Comparison of ENCODE assay signal across 23 mouse cellular contexts in the genomic region with DNA sequence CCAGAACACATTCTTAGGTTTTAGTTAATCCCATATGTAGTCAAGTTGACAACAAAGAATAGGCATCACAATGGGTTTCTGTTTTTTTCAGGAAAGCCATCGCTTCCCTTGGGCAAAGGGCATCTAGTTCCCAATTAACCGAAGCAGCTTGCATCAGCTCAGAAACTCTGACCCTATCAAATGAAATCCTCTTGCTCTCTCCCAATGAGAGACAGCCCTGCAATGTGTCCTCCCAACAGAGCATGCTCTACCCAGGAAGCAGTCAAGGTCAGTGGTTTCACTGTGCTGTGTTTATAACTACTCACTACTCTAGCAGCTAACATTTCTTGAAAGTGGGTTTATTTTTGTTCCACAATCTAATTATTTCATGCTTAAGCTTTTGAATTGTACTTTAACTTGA. TPM values are rescaled to one million over a fixed set of nuclear protein-coding genes. Genes with fewer than 3 reads are reported as not detected.
DNase-seq lines count a peak whose midpoint lies in the region; ATAC-seq and TF ChIP-seq lines count a peak whose summit lies in the region.
"Had no signal": no experiment of that assay in that cellular context is flagged by ENCODE, and none has a peak within 500 bp of the region (broad histone marks: within the 10 kb centered on the region; RNA-seq: fewer than 3 reads in every experiment).

No protein-coding gene starts in this region.

- no peak overlapping the region for H3K4me2 ChIP-seq in kidney, embryonic 14.5 days (replicated peaks; ENCODE audit: low read depth, low read length)
- H3K4me2 ChIP-seq in liver, embryonic 12.5 days, result no peak overlapping the region
- H3K4me2 ChIP-seq in liver, postnatal 0 days (ENCODE audit: low read depth, low read length), result no peak overlapping the region
- H3K4me2 ChIP-seq: embryonic facial prominence, embryonic 13.5 days; forebrain, embryonic 12.5 days; heart, embryonic 11.5 days; heart, embryonic 15.5 days had no signal

- H3K27me3 ChIP-seq in kidney, embryonic 14.5 days (ENCODE audit: control insufficient read depth, insufficient read depth, low read length), result no peaks in the 10 kb centered on the region
- H3K27me3 ChIP-seq in liver, embryonic 12.5 days (replicated peaks), result no peaks in the 10 kb centered on the region
- no peaks in the 10 kb centered on the region for H3K27me3 ChIP-seq in liver, postnatal 0 days (ENCODE audit: insufficient read depth, low read length)
- H3K27me3 ChIP-seq: embryonic facial prominence, embryonic 13.5 days; forebrain, embryonic 12.5 days; heart, embryonic 15.5 days had no signal

- TF ChIP-seq CTCF in liver, postnatal 0 days (IDR thresholded peaks at IDR 0.05; ENCODE audit: low read depth), result no peak

- no peak overlapping the region for H3K4me3 ChIP-seq in kidney, embryonic 14.5 days (ENCODE audit: low read length)
- H3K4me3 ChIP-seq in liver, embryonic 12.5 days, result no peak overlapping the region
- H3K4me3 ChIP-seq in liver, postnatal 0 days (ENCODE audit: low read depth, low read length), result no peak overlapping the region
- H3K4me3 ChIP-seq: embryonic facial prominence, embryonic 13.5 days; forebrain, embryonic 12.5 days; heart, adult 2 months; heart, embryonic 15.5 days had no signal

- no peak for ATAC-seq in kidney, embryonic 14.5 days (ENCODE audit: low FRiP score, low TSS enrichment)
- ATAC-seq in liver, embryonic 12.5 days, result 0 out of 2 replicates have a peak, but pooled peaks have one; percentile 49
- peak; percentile 89 for ATAC-seq in liver, postnatal 0 days
- no peak for ATAC-seq in frontal cortex, adult (ENCODE audit: low TSS enrichment)
- ATAC-seq: CD4-positive, CD25-positive, alpha-beta regulatory T cell, adult 4 months; forebrain, embryonic 16.5 days had no signal

- 90% methylated on average over 2 of the region's 2 CpGs for WGBS in kidney, embryonic 14.5 days
- 69% methylated on average over 2 of the region's 2 CpGs for WGBS in liver, embryonic 12.5 days (ENCODE audit: insufficient replicate concordance)
- WGBS in liver, postnatal 0 days (ENCODE audit: insufficient replicate concordance), result 43% methylated on average over 2 of the region's 2 CpGs

- no peak overlapping the region for H3K9ac ChIP-seq in kidney, embryonic 14.5 days (ENCODE audit: low read depth, low read length)
- H3K9ac ChIP-seq in liver, embryonic 12.5 days, result no peak overlapping the region
- no peak overlapping the region for H3K9ac ChIP-seq in liver, postnatal 0 days (replicated peaks)
- H3K9ac ChIP-seq: embryonic facial prominence, embryonic 13.5 days; forebrain, embryonic 12.5 days; heart, embryonic 15.5 days had no signal

- H3K27ac ChIP-seq in kidney, embryonic 14.5 days (ENCODE audit: low read depth, low read length), result no peak overlapping the region
- no peak overlapping the region for H3K27ac ChIP-seq in liver, embryonic 12.5 days
- no peak overlapping the region for H3K27ac ChIP-seq in liver, postnatal 0 days (ENCODE audit: low read depth)
- H3K27ac ChIP-seq: embryonic facial prominence, embryonic 13.5 days; forebrain, embryonic 12.5 days; heart, adult 2 months; heart, embryonic 15.5 days had no signal

- no peaks in the 10 kb centered on the region for H3K9me3 ChIP-seq in kidney, embryonic 14.5 days (ENCODE audit: control insufficient read depth, low read length)
- no peaks in the 10 kb centered on the region for H3K9me3 ChIP-seq in liver, embryonic 12.5 days (replicated peaks)
- H3K9me3 ChIP-seq in liver, postnatal 0 days (ENCODE audit: low read length), result no peaks in the 10 kb centered on the region
- H3K9me3 ChIP-seq: embryonic facial prominence, embryonic 13.5 days; forebrain, embryonic 12.5 days; G1E; heart, embryonic 15.5 days had no signal

- DNase-seq in kidney, adult 8-10 months, result peak; percentile 56 to 61
- DNase-seq in kidney, postnatal 36 days, result peak; percentile 43 to 50
- no peak for DNase-seq in kidney, postnatal 10 days
- no peak for DNase-seq in liver, postnatal 0 days
- no peak for DNase-seq in layer of hippocampus, postnatal 25 days (ENCODE audit: extremely low spot score in 1 of 2, low spot score in 1 of 2)
- DNase-seq: adrenal gland, adult 8-10 months; B cell, adult 2 months; cerebellum, adult 18-20 months; cerebellum, adult 9-11 months; cerebellum, postnatal 36 days; gastrocnemius, postnatal 14 days; heart, adult 2 months; heart, postnatal 14 days had no signal

- H3K36me3 ChIP-seq in kidney, embryonic 14.5 days (ENCODE audit: control insufficient read depth, insufficient read depth, low read length), result no peaks in the 10 kb centered on the region
- no peaks in the 10 kb centered on the region for H3K36me3 ChIP-seq in liver, embryonic 12.5 days
- H3K36me3 ChIP-seq in liver, postnatal 0 days (replicated peaks; ENCODE audit: insufficient read depth, low read length), result no peaks in the 10 kb centered on the region
- H3K36me3 ChIP-seq: embryonic facial prominence, embryonic 13.5 days; forebrain, embryonic 12.5 days; G1E; heart, embryonic 15.5 days had no signal

- H3K4me1 ChIP-seq in kidney, embryonic 14.5 days (ENCODE audit: control insufficient read depth, insufficient read depth, low read length), result no peaks in the 10 kb centered on the region
- H3K4me1 ChIP-seq in liver, embryonic 12.5 days, result no peaks in the 10 kb centered on the region
- peaks cover 3% of the 10 kb centered on the region; the same call in 1 of the 2 replicates for H3K4me1 ChIP-seq in liver, postnatal 0 days (ENCODE audit: insufficient read depth)
- H3K4me1 ChIP-seq: embryonic facial prominence, embryonic 13.5 days; forebrain, embryonic 12.5 days; heart, embryonic 15.5 days had no signal

- no peak for TF ChIP-seq EP300 in liver, postnatal 0 days (IDR thresholded peaks at IDR 0.05; ENCODE audit: low read depth)

RNA-seq across cellular contexts. Expression of a gene that starts 58.0 kb away (rescaled TPM):
- polyA plus RNA-seq in kidney, embryonic 14.5 days (2014; fragmentation: Nextera tagmentation; extraction: Ambion mirVana), result 23.2 and 26.1 TPM in 2 replicates
- polyA plus RNA-seq in liver, embryonic 12.5 days (2016; fragmentation: Nextera tagmentation; extraction: Ambion mirVana), result 11.2 and 11.5 TPM in 2 replicates
- polyA plus RNA-seq in liver, postnatal 0 days (2015; fragmentation: Nextera tagmentation; extraction: Ambion mirVana), result 7.1 and 8.0 TPM in 2 replicates
- total RNA-seq in layer of hippocampus, postnatal 25 days (2021), result 100 to 1,000 TPM; 142 to 172 TPM

Comparison
In these comparisons a context has a peak if more than half of its experiments do, and no peak if none do; other contexts are left out.
1. DNase-seq: peak in kidney, adult 8-10 months (2 of 2) and kidney, postnatal 36 days (2 of 2); none in kidney, postnatal 10 days (single experiment), liver, postnatal 0 days (single experiment) and layer of hippocampus, postnatal 25 days (0 of 2).
2. ATAC-seq: peak in liver, embryonic 12.5 days (single experiment) and liver, postnatal 0 days (single experiment); none in kidney, embryonic 14.5 days (single experiment) and frontal cortex, adult (single experiment).